Mouse (Mus musculus) ovary, postnatal 36 days (tissue): ENCODE results near the gene Rmdn3.

Experiments
- DNase-seq: peaks from one replicate; pipeline ENCODE4 v3.0.0; 2022; ENCODE audit warnings: low spot score, mixed read lengths

The Rmdn3 gene

DNA sequence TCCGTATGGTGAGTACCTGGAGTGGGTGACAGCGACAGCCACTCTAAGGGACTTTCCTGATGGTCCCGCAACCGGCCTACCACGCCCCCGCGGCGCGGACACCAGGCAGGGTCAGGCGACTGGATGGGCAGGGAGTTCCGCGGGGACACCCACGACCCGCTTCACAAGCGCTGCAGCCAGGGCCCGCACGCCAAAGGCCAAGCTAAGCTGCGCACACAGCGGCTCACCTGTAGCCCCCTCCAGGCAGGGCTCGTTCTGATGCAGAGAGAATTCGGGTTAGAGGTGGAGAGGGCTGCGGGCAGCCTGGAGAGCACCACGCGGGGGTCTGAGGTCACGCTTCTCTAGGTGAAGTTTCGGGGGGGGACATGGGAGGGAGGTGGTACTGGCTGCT lies 11.0 kb upstream of the Rmdn3 start:
- DNase-seq = no peak

DNA sequence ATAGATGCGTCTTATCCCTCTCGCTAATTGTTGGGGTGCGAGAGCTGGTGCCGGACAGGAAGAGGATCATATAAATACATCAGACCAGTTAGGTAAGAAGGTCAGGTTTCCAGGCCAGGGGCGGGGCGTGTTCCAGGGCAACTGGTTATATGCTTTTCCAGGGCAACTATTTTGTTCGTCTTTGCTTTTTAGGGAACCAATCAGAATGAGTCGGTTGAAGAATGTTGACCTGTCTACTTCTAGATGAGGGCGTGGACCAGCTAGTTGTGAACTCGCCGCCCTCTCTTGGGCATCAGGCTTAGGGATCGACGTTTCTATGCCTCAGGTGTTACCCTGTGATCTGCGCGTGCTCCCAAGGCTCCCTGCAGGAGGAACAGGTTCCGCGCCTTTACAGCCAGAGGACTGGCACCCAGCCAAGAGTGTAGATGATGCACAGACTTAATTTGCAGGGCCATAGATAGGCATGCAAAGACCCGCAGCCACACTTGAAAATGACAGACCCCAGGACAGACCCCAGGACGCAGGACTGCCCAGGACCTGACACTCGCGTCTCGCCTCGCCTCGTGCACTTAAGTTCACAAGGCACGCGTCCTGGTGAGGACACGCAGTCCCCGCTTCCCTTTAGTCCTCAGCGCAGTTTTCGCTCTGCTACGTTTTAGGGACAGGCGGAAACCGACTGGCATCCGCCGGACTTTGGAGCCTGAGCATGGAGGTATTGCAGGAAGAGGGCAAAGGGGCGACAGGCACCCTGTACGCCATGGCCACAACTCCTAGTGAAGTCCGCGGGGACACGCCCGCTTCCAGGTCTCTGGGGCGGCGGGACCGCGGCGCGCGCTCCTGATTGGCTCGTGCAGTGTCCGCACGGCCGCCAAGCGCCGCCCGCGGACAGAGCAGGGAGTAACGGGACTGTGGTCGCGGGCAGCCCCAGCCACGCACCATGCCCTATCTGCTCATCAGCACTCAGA lies 10.3 kb upstream of the Rmdn3 start, which contains the start of gene Gchfr:
Gchfr (plus strand) TSS at position 873 of the 965 bp plus-strand sequence.
- peak; percentile 72 for DNase-seq

DNA sequence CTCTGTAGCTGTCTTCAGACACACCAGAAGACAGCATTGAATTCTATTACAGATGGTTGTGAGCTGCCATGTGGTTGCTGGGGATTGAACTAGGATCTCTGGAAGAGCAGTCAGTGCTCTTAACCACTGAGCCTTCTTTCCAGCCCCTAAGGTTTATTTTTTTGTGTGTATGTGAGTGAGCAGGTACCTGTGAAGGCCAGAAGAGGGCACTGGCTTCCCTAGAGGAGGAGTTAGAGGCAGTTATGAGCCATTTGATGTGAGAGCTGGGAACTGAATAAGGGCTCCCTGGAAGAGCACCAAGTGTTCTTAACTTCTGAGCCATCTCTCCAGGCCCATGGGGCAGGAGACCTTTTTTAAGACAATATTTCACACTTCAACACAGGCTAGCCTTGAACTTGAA lies 8.6 kb upstream of the Rmdn3 start:
- DNase-seq = no peak

DNA sequence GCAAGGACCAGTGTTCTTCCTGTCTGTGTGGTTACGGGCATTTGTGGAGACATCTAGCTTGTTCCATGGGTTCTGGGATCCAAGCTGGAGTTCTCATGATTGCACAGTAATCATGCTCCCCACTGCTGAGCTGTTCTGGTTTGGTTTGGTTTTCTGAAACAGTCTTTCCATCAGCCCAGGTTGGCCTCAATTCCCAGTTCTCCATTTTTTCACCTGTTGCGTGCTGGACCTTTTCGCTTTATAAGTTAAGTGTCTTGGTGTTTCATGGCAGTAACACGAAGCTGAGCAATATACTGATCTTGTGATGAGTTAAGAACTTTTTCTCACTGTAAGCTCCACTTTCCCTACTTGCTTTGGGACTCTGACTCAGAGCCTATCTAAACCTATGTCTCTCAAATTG lies 7.2 kb upstream of the Rmdn3 start:
- DNase-seq = no peak

DNA sequence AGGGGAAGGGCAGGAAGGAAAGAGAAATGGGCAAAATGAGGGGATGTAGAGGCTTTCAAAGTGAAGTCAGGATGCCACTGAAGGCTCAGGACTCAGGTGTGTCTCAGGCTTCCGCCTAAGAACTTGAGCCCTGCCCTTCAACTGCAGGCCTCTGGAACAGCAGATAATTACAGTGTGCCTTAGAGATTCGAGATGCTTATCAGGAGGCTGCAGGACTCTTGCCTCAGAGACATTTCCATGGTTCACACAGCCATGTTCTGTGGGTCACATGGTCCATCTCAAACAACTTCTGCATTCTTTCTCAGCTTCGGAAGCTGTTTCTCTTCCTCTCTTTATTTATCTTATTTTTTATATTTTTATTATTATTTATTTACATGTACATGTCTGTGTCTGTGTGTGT lies 6.3 kb upstream of the Rmdn3 start:
- DNase-seq = no peak

DNA sequence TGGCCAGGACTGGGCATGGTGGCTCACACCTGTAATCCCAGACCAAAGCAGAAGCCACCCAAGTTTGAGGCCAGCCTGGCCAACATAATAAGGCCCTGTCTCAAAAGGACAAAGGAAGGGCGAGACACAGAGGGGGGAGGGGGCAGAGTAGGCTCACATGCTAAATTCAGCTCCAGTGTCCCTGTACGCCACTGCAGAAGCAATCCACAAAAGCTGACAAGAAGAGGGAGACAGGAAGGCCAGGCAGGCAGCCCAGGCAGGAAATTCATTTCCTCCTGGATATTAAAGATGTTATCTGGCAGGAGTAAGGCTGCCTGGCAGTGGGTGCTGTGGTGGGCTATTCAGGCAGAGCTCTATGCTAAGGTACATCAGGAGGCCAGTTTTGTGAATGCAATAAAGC lies 4.4 kb upstream of the Rmdn3 start:
- no peak for DNase-seq

DNA sequence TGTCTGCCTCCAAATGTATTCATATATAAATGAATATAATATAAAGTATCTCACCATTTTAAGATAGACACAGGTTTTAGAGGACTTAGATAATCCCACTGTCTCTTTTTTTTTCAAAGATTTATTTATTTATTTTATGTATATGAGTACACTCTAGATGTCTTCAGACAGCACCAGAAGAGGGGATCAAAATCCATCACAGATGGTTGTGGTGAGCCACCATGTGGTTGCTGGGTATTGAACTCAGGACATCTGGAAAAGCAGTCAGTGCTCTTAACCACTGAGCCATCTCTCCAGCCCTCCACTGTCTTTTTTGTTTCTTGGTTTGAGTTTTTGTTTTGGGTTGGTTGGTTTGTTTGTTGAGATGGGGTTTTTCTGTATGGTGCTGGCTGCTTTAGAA lies 1.0 kb upstream of the Rmdn3 start:
- DNase-seq = no peak

DNA sequence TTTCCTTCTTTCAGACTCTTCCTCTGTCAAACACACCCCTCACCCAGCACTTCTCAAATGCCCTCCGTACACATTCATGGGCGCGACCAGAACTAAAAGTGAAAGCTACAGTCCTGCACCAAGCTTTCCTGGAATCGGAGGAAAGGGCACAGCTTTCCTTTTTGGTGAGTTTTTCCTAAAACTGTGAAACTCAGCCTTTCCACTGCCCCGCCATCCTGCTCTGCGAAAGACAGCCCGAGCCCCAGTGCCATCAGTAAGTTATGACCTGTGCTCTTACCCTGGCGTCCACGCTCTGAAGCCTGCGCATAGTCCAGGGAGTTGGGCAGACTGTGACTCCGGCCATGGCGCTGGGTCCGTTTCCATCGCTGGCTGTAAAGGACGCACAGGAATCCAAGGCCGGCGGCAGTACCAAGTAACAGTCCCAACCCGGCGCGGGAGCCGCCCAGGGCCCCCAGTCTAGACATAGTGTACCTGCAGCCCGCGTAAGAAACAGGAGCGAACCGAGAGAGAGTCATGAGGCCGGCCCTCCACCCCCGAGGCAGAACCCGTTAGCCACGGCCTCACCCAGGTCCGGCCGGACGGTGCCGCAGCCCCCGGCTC lies 653 bp downstream of the Rmdn3 start:
- peak; percentile 27 for DNase-seq

DNA sequence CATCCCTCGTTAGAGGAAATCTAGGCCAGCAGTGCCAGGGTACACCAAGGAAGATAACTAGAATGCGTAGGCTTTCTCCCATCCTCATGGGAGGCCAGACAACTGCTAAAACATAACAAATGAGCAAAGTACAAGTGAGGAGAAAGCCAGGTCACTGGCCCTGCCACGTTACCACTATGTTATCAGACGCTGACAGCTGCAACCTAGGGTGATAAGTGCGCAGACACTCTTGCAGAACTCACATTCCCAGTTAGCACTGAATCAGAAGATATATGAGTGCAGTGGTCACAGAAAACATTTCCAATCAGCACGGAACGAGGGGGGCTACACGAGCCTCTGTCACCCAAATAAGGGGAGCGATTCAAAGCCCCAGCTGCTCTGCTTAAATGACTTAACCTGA lies 1.4 kb downstream of the Rmdn3 start:
- no peak for DNase-seq

DNA sequence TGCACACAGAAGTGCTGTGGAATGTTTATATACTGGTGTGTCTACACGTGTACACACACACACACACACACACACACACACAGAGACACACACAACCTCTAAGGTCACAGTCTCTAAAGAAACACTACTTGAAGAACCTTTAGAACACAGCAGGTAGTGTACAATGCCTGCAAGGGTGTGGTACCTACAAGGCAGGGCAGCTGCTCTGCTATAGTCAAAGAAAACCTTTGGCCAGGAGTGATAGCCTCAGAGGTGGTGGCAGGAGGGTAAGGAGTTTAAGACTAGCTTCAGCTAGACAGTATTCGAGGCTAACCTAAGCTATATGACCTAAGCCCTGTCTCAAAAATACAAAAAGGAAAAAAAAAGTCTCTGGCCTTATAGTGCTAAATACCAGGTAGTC lies 2.2 kb downstream of the Rmdn3 start:
- DNase-seq = no peak

DNA sequence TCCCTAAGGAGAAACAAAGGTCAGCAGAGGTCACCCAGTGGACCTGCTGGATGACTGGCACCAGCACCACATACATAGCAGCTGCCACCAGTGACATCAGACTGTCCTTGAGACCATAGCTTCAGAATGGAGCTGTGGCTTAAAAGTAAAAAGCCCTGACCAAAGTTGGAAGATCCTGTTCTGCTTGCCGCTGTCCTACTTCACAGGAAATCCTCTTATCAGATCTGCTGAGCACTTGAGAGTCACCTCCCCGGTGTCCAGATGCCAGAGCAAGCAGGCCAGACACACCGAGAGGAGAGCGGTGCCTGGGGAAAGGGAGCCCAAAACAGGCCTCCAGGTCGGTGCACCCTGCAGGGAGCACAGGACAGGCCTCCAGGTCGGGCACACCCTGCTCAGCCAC lies 4.6 kb downstream of the Rmdn3 start:
- no peak for DNase-seq

DNA sequence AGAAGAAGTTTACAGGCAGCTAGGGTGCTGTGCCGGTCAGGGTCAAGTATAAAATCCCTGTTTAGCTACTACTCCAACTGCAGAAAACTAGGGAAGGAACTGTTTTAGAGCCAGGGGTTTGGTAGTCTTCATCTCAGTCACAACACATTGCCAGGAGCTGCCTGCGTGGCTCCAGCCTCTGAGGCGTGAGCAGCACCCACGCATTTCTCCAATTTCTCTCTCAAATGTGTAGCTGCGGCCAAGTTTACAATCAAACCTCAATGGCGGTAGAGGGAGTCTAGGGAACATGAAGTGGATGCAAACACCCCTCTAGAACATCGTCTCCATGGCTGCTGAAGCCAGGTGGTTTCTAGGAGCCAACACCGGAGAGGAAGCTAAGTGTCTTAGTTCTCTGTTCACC lies 9.1 kb downstream of the Rmdn3 start:
- no peak for DNase-seq

DNA sequence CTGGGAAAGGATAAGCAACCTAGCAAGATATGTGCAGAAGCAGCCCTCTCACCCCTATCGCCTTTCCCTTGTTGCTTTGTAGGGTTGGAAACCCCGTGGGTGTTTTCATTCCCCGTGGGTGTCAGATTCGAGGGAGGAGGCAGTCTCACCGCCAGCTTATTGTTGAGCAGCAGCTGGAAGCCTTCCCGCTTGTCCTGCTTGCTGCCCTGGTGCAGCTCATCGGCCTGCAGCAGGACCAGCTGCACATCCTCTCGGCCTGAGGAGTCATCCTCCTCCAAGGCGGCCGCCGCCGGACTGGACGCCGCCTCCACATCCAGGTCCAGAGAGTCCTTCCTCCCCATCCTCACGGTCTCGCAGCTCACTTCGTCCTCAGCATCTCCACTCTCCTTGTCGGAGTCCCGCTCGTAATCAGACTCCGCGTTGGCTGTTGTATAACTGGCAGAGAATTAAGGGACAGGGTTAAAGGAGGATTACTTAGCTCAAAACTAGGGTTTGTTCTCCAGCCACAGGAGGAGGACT lies 9.6 kb downstream of the Rmdn3 start:
- no peak for DNase-seq

DNA sequence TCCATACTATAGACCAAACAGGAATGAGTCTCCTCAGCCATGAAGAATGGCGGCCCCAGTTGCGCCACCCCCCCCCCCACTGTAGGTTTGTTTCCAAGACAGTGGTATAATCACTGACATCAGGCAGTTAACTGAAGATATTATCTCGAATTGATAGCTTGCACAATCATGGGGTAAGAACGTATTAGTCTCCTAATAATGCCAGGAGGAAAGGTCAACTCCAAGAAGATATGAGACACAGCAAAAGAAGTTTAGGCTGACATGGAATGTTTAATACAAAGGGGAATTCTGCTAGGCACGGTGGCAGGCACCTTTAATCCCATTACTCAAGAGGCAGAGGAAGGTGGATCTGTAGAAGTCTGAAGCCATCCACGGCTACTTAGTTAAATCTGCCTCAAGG lies 10.4 kb downstream of the Rmdn3 start:
- DNase-seq = no peak

DNA sequence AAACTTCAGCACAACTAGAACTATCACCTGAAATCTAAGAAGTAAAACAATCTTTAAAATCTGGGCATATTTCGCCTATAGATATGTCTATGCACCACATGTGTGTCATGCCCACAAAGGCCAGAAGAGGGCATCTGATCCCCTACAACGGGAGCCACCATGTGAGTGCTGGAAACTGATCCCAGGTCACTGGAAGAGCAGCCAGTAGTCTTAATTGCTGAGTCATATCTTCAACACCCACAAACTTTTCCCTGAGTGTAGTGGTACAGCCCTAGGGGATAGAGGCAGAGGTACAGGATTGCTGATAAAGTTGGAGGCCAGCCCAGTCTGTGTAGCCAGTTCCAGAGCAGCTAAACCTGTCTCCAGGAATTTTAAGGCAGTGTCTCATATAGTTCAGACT lies 11.6 kb downstream of the Rmdn3 start:
- no peak for DNase-seq

DNA sequence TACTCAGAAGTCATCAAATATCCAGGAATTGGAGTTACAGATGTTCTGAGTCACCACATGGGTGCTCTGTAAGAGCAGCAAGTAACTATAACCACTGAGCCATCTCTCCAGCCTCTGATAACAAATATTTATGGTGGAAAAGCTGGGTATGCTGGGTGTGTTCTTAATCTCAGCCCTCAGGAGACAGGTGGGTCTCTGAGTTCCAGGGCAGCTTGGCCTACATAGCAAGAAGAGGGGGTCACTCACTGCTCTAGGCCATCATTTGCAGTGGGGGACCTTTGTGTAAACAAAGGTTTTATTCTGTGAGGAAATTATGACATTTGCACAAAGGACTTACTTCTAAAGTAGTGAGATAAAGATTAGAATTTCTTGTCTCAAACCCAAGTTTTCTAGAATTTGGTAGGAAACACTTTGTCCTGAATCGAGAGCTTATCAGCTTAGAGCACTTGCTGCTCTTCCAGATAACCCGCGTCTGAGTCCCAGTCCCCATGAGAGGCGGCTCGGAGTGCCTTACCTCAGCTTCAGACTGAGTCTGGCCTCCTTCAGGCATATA lies 20.4 kb downstream of the Rmdn3 start:
- no peak for DNase-seq

DNA sequence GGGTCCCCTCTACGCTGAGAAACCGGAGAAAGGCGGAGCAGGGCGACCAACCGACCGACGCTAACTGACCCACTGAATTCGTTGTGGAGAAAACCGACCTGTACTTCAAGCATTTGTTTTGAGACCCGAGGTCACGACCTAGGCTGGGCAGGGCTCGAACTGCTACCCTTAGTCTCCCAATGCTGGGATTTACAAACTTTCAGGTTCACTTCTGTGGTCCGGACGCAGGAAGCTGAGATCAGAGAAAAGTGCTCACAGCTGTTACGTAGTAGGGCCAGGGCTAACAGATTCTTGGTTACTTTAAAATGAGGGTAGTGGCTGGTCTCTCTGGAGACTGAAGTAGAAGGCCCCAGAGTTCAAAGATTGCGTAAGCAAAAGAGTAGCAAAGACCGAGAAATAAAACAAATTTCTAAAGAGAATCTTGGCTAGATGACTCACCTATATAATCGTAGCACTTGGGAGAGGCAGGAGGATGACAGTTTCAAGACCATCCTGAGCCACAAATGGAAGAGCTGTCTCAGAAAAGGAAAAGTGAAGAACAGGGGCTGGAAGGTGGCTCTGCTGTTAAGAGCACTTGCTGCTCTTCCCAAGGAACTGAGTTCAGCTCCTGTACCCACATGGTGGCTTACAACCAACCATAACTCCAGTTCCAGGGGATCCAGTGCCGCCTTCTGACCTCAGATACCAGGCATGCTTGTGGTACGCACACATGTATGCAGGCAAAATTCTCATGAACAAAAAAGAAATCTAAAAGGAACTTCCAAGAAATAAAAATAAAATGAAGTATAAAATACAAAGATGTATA lies 43.5 kb downstream of the Rmdn3 start:
- no peak for DNase-seq

DNA sequence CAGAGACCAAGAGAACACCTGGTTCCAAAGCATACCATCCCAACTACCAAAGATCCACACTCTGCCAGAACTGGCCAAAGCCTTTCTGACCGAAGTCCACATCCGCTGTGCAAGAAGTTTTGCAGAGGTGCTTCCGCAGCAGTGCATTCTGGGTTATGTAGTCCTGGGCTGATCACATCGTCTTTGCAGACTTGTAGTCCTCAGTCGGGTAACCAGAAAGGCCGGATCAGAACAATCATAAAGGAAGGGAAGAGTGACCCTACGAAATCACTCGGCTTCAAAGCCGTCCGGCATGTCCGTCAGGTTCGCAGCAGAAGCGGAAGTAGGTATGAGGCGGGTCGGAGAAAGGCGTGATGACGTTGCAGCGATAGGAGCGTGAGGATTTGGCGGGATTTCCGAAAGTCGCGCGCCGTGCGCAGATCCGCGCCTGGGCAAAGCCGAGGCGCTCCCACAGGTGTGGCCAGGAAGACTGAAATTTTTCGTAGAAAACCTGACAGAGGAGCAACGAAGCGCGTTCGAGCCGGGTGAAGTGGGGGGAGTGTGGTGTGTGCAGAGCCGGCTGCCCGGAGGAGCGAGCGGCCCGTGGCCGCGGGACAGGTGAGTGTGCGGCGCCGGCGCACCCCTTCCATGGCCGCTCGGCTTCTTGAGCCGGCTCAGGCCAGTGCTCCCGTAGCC lies 44.3 kb downstream of the Rmdn3 start, which contains the start of gene Rad51:
Rad51 (plus strand) TSS at position 356 of the 675 bp plus-strand sequence.
- DNase-seq = peak; percentile 81

DNA sequence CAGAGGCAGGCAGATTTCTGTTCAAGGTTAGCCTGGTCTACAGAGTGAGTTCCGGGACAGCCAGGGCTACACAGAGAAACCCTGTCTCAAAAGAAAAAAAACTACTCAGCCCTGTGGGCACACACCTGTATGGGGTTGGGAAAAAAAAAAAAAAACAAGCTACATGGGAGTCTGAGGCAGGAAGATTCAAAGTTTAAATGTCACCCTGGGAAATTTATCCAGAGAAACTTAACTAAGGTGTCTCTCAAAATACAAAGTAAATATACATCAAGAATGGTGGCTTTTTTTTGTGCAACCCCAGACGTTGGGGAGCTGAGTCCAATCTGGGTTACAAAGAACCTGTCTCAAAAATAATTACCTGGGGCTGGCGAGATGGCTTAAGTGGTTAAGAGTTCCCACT lies 45.8 kb downstream of the Rmdn3 start:
- DNase-seq = no peak

DNA sequence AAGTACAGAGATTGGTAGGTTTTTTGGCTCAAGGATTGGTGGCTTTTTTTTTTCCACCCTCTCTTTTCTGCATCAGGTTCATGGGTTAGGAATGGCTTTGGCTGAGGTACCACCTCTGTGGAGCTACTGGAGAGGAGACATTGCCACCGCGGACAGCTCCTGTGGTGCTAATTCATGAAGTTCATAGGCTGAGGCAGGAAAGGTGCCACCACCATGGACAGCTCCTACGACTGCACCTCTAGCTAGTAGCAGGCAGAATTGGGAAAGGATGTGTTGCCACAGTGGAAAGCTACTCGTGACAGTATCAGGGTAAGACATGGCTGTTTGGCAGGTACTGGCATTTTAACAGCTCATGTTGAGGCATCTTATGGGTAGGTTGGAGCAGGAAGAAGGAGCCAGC lies 48.3 kb downstream of the Rmdn3 start:
- peak; percentile 64 for DNase-seq

DNA sequence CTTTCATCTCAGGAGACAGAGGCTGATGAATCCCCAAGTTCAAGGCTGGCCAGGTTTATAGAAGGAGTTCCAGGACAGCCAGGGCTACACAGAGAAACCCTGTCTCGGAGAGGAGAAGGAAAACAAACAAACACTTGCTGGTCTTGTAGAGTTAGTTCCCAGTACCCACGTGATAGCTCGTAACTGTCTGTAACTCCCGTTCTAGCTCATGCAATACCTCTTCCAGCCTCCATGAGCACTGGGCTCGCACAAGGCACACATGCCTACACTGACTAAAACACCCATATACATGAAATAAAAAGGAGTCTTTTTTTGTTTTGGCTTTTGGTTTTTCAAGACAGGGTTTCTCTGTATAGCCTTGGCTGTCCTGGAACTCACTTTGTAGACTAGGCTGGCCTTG lies 50.3 kb downstream of the Rmdn3 start:
- no peak for DNase-seq

DNA sequence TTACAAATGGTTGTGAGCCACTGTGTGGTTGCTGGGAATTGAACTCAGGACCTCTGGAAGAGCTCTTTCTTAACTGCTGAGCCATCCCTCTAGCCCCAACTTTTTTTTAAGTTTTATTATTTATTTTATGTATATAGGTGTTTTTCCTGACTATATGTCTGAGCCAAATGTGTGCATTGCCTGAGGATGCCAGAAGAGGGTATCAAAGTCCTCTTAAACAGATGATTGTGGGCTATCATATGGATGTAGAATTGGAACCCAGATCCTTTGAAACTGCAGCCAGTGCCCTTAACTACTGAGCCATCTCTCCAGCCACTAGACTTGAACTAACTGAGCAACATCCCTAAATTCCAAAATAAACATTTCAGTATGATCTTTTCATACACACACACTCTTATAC lies 55.3 kb downstream of the Rmdn3 start:
- no peak for DNase-seq
